In genomic region chr11:115612410-115613137, GRCm38 (mm10) we compare ENCODE assay signal across 8 mouse cellular contexts. TPM values are rescaled to one million over a fixed set of nuclear protein-coding genes. Genes with fewer than 3 reads are reported as not detected.
DNase-seq lines count a peak whose midpoint lies in the region; ATAC-seq and TF ChIP-seq lines count a peak whose summit lies in the region.

TSS of gene Mif4gd (minus strand) at chr11:115612969.

- peak within 1 kb of the TSS; percentile 85 for H3K4me3 ChIP-seq in G1E (ENCODE audit: low read depth, low read length)
- peak within 1 kb of the TSS; percentile 75 for H3K4me3 ChIP-seq in forebrain, embryonic 16.5 days (replicated peaks; ENCODE audit: low read length)
- H3K4me3 ChIP-seq in liver, postnatal 0 days (ENCODE audit: low read depth, low read length) = peak within 1 kb of the TSS; percentile 62
- H3K4me3 ChIP-seq in neural tube, embryonic 13.5 days = peak within 1 kb of the TSS; percentile 64
- H3K4me3 ChIP-seq in testis, adult 2 months (ENCODE audit: control insufficient read depth, low read depth, low read length) = peak within 1 kb of the TSS; percentile 93

- peaks cover 79% of the 10 kb centered on the region for H3K36me3 ChIP-seq in G1E (replicated peaks)
- H3K36me3 ChIP-seq in forebrain, embryonic 16.5 days (ENCODE audit: control insufficient read depth, insufficient read depth) = peaks cover 9% of the 10 kb centered on the region
- H3K36me3 ChIP-seq in liver, postnatal 0 days (replicated peaks; ENCODE audit: insufficient read depth, low read length) = peaks cover 33% of the 10 kb centered on the region
- H3K36me3 ChIP-seq in neural tube, embryonic 13.5 days = peaks cover 53% of the 10 kb centered on the region
- peaks cover 3% of the 10 kb centered on the region for H3K36me3 ChIP-seq in testis, adult 2 months (ENCODE audit: control insufficient read depth, insufficient read depth, low read length)

- no peaks in the 10 kb centered on the region for H3K27me3 ChIP-seq in G1E (ENCODE audit: insufficient read depth, low read length)
- no peaks in the 10 kb centered on the region for H3K27me3 ChIP-seq in forebrain, embryonic 16.5 days (replicated peaks; ENCODE audit: control insufficient read depth, insufficient read depth, low read length)
- no peaks in the 10 kb centered on the region for H3K27me3 ChIP-seq in liver, postnatal 0 days (ENCODE audit: insufficient read depth, low read length)
- peaks cover 5% of the 10 kb centered on the region; the same call in 1 of the 2 replicates for H3K27me3 ChIP-seq in neural tube, embryonic 13.5 days
- no peaks in the 10 kb centered on the region for H3K27me3 ChIP-seq in testis, adult 2 months (ENCODE audit: control insufficient read depth, insufficient read depth, low read length)

- under 1% methylated on average over 64 of the region's 80 CpGs for WGBS in forebrain, embryonic 16.5 days
- under 1% methylated on average over 60 of the region's 80 CpGs for WGBS in liver, postnatal 0 days (ENCODE audit: insufficient replicate concordance)
- under 1% methylated on average over 71 of the region's 80 CpGs for WGBS in neural tube, embryonic 13.5 days

- no peaks in the 10 kb centered on the region for H3K9me3 ChIP-seq in G1E (replicated peaks)
- H3K9me3 ChIP-seq in forebrain, embryonic 16.5 days (ENCODE audit: control insufficient read depth, low read length) = no peaks in the 10 kb centered on the region
- H3K9me3 ChIP-seq in liver, postnatal 0 days (ENCODE audit: low read length) = no peaks in the 10 kb centered on the region
- H3K9me3 ChIP-seq in neural tube, embryonic 13.5 days = no peaks in the 10 kb centered on the region

- TF ChIP-seq EP300 in liver, postnatal 0 days (IDR thresholded peaks at IDR 0.05; ENCODE audit: low read depth) = no peak

- intact Hi-C loops in heart, postnatal 25 days (cut with DNase I) = loop anchor here (5.0 kb wide), 1 partner anchor 130 kb away; no protein-coding TSS in a partner anchor

- DNase-seq in G1E (ENCODE audit: low spot score) = peak; percentile 89
- DNase-seq in cerebellum, adult 18-20 months = peak; percentile 92
- peak; percentile 85 for DNase-seq in heart, postnatal 25 days (ENCODE audit: low spot score)
- DNase-seq in layer of hippocampus, adult 11-12 months (ENCODE audit: low spot score) = peak; percentile 87
- DNase-seq in liver, postnatal 0 days = peak; percentile 97

- peak within 1 kb of the TSS; percentile 78 for H3K9ac ChIP-seq in forebrain, embryonic 16.5 days (replicated peaks; ENCODE audit: low read depth, low read length)
- peak within 1 kb of the TSS; percentile 81 for H3K9ac ChIP-seq in liver, postnatal 0 days (replicated peaks)
- H3K9ac ChIP-seq in neural tube, embryonic 13.5 days = peak within 1 kb of the TSS; percentile 79

- TF ChIP-seq CTCF in G1E (IDR thresholded peaks at IDR 0.05; ENCODE audit: low read depth, low read length) = peak; percentile 40; the same call in 1 of the 2 replicates
- peak; percentile 70 for TF ChIP-seq CTCF in liver, postnatal 0 days (IDR thresholded peaks at IDR 0.05; ENCODE audit: low read depth)
- peak; percentile 57 for TF ChIP-seq CTCF in testis, adult 2 months (IDR thresholded peaks at IDR 0.05; ENCODE audit: control insufficient read depth, insufficient read depth, insufficient replicate concordance, low read depth, low read length)

- H3K27ac ChIP-seq in forebrain, embryonic 16.5 days (ENCODE audit: low read length) = peak within 1 kb of the TSS; percentile 61; the same call in 1 of the 2 replicates
- peak within 1 kb of the TSS; percentile 99 for H3K27ac ChIP-seq in liver, postnatal 0 days (ENCODE audit: low read depth)
- H3K27ac ChIP-seq in neural tube, embryonic 13.5 days (replicated peaks) = peak within 1 kb of the TSS; percentile 77
- H3K27ac ChIP-seq in testis, adult 2 months (ENCODE audit: control insufficient read depth, insufficient read depth, low read depth, low read length) = peak within 1 kb of the TSS; percentile 99

- ATAC-seq in G1E (ENCODE audit: extremely low read depth, insufficient number of reproducible peaks, low FRiP score, poor library complexity, severe bottlenecking) = peak; percentile 85
- peak; percentile 86 for ATAC-seq in forebrain, embryonic 16.5 days
- peak; percentile 89 for ATAC-seq in liver, postnatal 0 days
- ATAC-seq in neural tube, embryonic 13.5 days (ENCODE audit: low read depth) = peak; percentile 86

- peaks cover 62% of the 10 kb centered on the region for H3K4me1 ChIP-seq in G1E (ENCODE audit: insufficient read depth, low read depth, low read length)
- H3K4me1 ChIP-seq in forebrain, embryonic 16.5 days (replicated peaks; ENCODE audit: control insufficient read depth, insufficient read depth, low read length) = peaks cover 16% of the 10 kb centered on the region
- peaks cover 19% of the 10 kb centered on the region for H3K4me1 ChIP-seq in liver, postnatal 0 days (ENCODE audit: insufficient read depth)
- peaks cover 21% of the 10 kb centered on the region for H3K4me1 ChIP-seq in neural tube, embryonic 13.5 days (replicated peaks)
- H3K4me1 ChIP-seq in testis, adult 2 months (ENCODE audit: control insufficient read depth, insufficient read depth, low read length) = peaks cover 8% of the 10 kb centered on the region

- peak within 1 kb of the TSS; percentile 90 for H3K4me2 ChIP-seq in forebrain, embryonic 16.5 days (ENCODE audit: low read length)
- peak within 1 kb of the TSS; percentile 97 for H3K4me2 ChIP-seq in liver, postnatal 0 days (ENCODE audit: low read depth, low read length)
- peak within 1 kb of the TSS; percentile 91 for H3K4me2 ChIP-seq in neural tube, embryonic 13.5 days

- peak; percentile 71 for TF ChIP-seq POLR2A in testis, adult 2 months (IDR thresholded peaks at IDR 0.05; ENCODE audit: control insufficient read depth, low read depth, low read length)

RNA-seq across cellular contexts. Expression of gene Mif4gd, which starts in this region (rescaled TPM):
- total RNA-seq in G1E (2014; fragmentation: Nextera tagmentation) (43.6 and 59.8 TPM in 2 replicates), G1E (2017) (49.9 and 59.4 TPM in 2 replicates)
- 24.3 and 32.4 TPM in 2 replicates for polyA plus RNA-seq in G1E (2012)
- 9.8 and 12.9 TPM in 2 replicates for polyA plus RNA-seq in forebrain, embryonic 16.5 days (2015; fragmentation: Nextera tagmentation; extraction: Ambion mirVana)
- 10 to 100 TPM; 45.5 to 56.9 TPM for total RNA-seq in heart, postnatal 25 days (2021)
- 37.9 and 39.9 TPM in 2 replicates for polyA plus RNA-seq in liver, postnatal 0 days (2015; fragmentation: Nextera tagmentation; extraction: Ambion mirVana)
- polyA plus RNA-seq in neural tube, embryonic 13.5 days (2015; fragmentation: Nextera tagmentation; extraction: Ambion mirVana) = 12.0 and 12.5 TPM in 2 replicates
- polyA plus RNA-seq in testis, adult 2 months (2012; rRNA removed) = 383 and 445 TPM in 2 replicates

Comparison
In these comparisons a context has a peak if more than half of its experiments do, and no peak if none do; other contexts are left out.
1. Peak in every context shown above with its lines: DNase-seq, ATAC-seq, H3K4me3 ChIP-seq and H3K27ac ChIP-seq.